Mouse (Mus musculus): ENCODE data around the gene 2900026A02Rik.

DNA sequence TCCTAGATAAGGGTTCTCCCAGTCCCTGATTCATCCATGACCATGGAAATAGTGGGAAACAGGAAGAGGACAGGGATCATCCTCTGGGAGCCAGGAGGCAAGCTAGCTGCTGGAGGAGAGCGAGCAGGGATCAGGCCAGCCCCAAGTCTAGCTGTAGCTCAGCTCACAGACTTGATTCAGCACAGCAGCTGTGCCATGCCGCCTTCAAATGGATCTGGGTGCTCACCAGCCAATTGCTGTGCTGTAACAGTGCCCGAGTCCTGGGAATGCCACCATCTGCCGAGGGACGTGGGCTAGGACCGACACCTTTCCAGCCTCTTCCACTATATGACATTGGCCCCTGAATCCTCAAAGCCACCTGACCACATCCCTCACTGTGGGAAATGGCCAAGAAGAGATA, 25.1 kb downstream of the 2900026A02Rik start:
- TF ChIP-seq CTCF (IDR thresholded peaks at IDR 0.05) (no peak), POLR2A (IDR thresholded peaks at IDR 0.05; ENCODE audit: insufficient read depth, low read depth, low read length) (no peak)

All from heart, adult 2 months (tissue).